Mouse (Mus musculus) heart, embryonic 16.5 days (tissue): ENCODE measurements at regions not wholly inside any gene's neighbourhood (a gene's known extent, or its start where the extent isn't known, plus 50 kb on each side); places are given as distances from the start of the nearest gene placed in this dataset.
"Not testable (repeated sequence)": the region's sequence is repeated elsewhere in the genome, so short reads cannot be mapped to it uniquely, and the experiment has no call there.

Source experiments
- ATAC-seq: fragments of 200-750 bp; cut with Nextera tagmentation; replicated peaks from 2 replicates; pipeline ENCODE4 v1.8.0; 2017; ENCODE audit warnings: moderate number of reproducible peaks; ENCODE audit not compliant: insufficient read depth, low FRiP score; ENCODE audit errors: extremely low read depth
- H3K27ac ChIP-seq: fragments of 300-500 bp; sonication (generic); 2 replicates; pipeline ENCODE4 v1.5.1; 2014; ENCODE audit warnings: mild to moderate bottlenecking, low read length, control low read depth, moderate library complexity
- H3K27me3 ChIP-seq: fragments of 300-500 bp; sonication (generic); 2 replicates; pipeline ENCODE4 v1.6.1; 2014; ENCODE audit warnings: low read length, mixed read lengths; ENCODE audit not compliant: control insufficient read depth, insufficient read depth
- H3K36me3 ChIP-seq: fragments of 300-500 bp; sonication (generic); 2 replicates; pipeline ENCODE4 v1.6.1; 2014; ENCODE audit not compliant: control insufficient read depth, insufficient read depth
- H3K4me1 ChIP-seq: fragments of 300-500 bp; sonication (generic); 2 replicates; pipeline ENCODE4 v1.6.1; 2014; ENCODE audit warnings: low read length, mixed read lengths; ENCODE audit not compliant: control insufficient read depth, insufficient read depth
- H3K4me2 ChIP-seq: fragments of 300-500 bp; sonication (generic); 2 replicates; pipeline ENCODE4 v1.6.1; 2014; ENCODE audit warnings: low read depth, mild to moderate bottlenecking, control low read depth, low read length
- H3K4me3 ChIP-seq: fragments of 300-500 bp; sonication (generic); 2 replicates; pipeline ENCODE4 v1.5.1; 2014; ENCODE audit warnings: mild to moderate bottlenecking, control low read depth, low read length
- H3K9ac ChIP-seq: fragments of 300-500 bp; sonication (generic); 2 replicates; pipeline ENCODE4 v1.6.1; 2014; ENCODE audit warnings: low read length, control low read depth
- H3K9me3 ChIP-seq: fragments of 300-500 bp; sonication (generic); replicated peaks from 2 replicates; pipeline ENCODE4 v1.6.1; 2016; ENCODE audit warnings: low read length; ENCODE audit not compliant: control insufficient read depth
- WGBS: fragments of 180-500 bp; shearing (Covaris S2); extraction: QIAGEN DNeasy Blood & Tissue Kit; methylation state at CpG from one replicate; pipeline ENCODE4 v1.1.7; 2014; 5-methylcytosine and 5-hydroxymethylcytosine counted together

DNA sequence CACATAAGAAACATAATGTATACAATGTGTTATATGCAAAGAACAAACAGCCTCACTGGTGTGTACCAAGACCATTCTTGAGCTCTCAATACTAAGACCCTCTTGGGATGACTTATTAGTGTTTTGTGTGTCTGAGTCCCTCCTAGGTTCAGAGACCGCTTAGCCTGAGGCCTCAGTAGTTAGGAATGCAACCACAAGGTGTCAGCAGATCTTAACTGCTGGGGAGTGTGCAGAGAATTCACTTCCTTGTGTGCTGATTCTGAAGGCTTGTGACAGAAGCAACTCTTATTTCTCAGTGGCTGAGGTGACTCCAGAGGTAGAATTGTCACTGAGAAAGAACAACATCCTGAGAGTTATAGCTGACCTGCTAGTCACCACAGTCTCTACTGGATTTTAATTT lies 550.3 kb downstream of the Dad1 start:
- H3K9me3 ChIP-seq, H3K4me2 ChIP-seq, H3K27ac ChIP-seq, H3K36me3 ChIP-seq, H3K4me1 ChIP-seq, H3K9ac ChIP-seq, H3K4me3 ChIP-seq, ATAC-seq, H3K27me3 ChIP-seq: not testable (repeated sequence)
- 18% methylated on average over 1 of the region's 1 CpGs for WGBS

GRCm38 (mm10) chr14:53684100-53684499 lies 569.8 kb downstream of the Dad1 start:
- H3K27ac ChIP-seq, ATAC-seq, H3K4me3 ChIP-seq, H3K27me3 ChIP-seq, H3K9me3 ChIP-seq, H3K36me3 ChIP-seq, H3K9ac ChIP-seq, H3K4me2 ChIP-seq, H3K4me1 ChIP-seq: not testable (repeated sequence)
- WGBS = 66% methylated on average over 4 of the region's 4 CpGs

DNA sequence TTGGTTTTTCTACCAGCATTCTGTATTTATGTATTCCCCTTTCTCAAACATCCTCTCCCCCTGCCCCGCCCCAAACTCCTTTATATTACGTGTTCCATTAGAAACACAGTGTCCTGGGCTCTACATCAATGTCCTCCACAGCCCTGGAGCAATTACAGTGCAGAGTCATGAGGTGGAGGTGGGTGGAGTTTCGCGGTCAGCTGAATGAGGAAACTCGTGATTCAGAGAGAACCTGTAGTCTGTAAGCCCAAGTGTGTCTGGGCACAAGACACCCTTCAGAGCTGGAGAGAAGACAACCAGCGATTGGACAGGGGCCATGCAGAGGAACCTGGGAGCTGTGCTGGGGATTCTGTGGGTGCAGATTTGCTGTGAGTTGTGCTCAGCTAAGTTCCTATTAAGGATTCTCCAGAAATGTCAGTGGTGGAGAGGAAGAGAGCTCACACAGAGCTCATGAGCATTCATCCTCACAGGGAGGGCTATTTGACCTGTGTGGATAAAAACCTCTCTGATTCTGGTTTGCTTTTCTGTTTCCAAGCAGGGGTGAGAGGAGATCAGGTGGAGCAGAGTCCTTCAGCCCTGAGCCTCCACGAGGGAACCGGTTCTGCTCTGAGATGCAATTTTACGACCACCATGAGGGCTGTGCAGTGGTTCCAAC lies 570.4 kb downstream of the Dad1 start:
- H3K27ac ChIP-seq, H3K4me1 ChIP-seq, ATAC-seq, H3K4me3 ChIP-seq, H3K36me3 ChIP-seq, H3K9me3 ChIP-seq, H3K9ac ChIP-seq, H3K27me3 ChIP-seq, H3K4me2 ChIP-seq: not testable (repeated sequence)
- WGBS = 74% methylated on average over 9 of the region's 9 CpGs

DNA sequence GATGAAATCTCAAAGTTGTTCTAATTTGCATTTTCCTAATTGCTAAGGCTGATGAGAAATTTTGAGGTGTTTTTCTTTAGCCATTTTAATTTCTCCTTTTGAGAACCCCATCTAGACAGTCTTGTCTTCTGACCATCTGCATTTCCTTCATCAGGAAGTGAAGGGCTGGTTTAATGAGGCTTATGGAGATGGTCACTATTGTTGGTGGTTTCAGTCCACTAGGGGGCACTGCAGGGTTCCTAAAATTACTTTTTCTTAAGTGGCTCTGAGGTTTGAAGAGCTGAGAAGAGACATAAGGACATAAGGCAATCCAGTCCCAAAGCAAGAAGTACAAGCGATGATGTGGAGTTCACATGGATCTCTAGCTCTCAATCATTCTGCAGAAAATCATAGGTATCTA lies 571.2 kb downstream of the Dad1 start:
- WGBS = 94% methylated on average over 1 of the region's 1 CpGs
- not testable (repeated sequence) for H3K4me1 ChIP-seq, H3K4me3 ChIP-seq, H3K9me3 ChIP-seq, H3K4me2 ChIP-seq, H3K9ac ChIP-seq, H3K27ac ChIP-seq, H3K36me3 ChIP-seq, ATAC-seq, H3K27me3 ChIP-seq

DNA sequence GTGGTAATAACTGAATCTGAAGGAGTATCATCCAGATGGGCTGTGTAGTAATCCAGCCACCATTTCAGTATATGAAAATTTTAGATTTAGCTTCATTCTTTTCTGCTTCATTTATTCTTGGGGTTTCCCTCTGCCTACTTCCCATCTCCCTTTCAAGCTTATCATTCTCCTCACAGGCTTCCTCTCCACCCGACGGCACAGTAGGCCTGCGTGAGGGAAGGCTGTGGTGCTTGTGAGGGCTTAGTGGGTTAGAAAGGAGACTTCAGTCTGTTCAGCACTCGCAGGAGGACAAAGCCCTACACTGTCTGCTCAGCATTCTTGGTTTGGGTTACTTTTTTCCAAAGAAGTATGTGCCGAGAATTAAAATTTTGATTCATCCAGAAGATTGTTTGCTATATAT lies 572.6 kb downstream of the Dad1 start:
- not testable (repeated sequence) for H3K9ac ChIP-seq, H3K27me3 ChIP-seq, ATAC-seq, H3K4me3 ChIP-seq, H3K4me1 ChIP-seq, H3K4me2 ChIP-seq, H3K36me3 ChIP-seq, H3K27ac ChIP-seq, H3K9me3 ChIP-seq
- 52% methylated on average over 3 of the region's 5 CpGs for WGBS

GRCm38 (mm10) chr14:53665681-53666080 lies 588.2 kb downstream of the Dad1 start:
- H3K4me1 ChIP-seq, H3K9ac ChIP-seq, H3K9me3 ChIP-seq, H3K4me2 ChIP-seq, H3K36me3 ChIP-seq, H3K27ac ChIP-seq, H3K4me3 ChIP-seq, ATAC-seq, H3K27me3 ChIP-seq: not testable (repeated sequence)
- WGBS = 14% methylated on average over 2 of the region's 2 CpGs

- not testable (repeated sequence) for H3K4me2 ChIP-seq, H3K9ac ChIP-seq, H3K36me3 ChIP-seq, H3K9me3 ChIP-seq, H3K4me1 ChIP-seq, ATAC-seq, H3K4me3 ChIP-seq, H3K27me3 ChIP-seq, H3K27ac ChIP-seq
- WGBS = 49% methylated on average over 8 of the region's 9 CpGs
Measured at GRCm38 (mm10) chr14:53662700-53663355, 591.1 kb downstream of the Dad1 start.

DNA sequence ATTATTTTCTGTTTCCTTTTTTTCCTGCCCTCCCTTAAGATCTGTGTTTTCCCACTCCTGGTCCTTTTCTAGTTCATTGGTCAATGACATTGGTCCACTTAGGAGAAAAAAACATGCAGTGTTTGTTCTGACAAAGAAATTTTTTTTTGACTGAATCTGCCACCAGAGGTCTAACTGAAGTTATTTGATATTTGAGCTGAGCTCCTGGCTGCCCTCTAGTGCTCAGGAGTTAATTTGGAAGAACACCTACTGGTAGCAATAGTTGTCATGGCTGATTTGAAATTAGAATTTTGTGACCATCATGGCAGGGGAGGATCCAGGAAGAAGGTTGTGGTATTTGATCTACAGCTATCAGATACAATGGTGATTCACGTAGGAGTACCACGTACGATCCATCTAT lies 599.2 kb downstream of the Dad1 start:
- H3K4me1 ChIP-seq, H3K27ac ChIP-seq, H3K4me3 ChIP-seq, H3K9me3 ChIP-seq, H3K4me2 ChIP-seq, H3K27me3 ChIP-seq, ATAC-seq, H3K36me3 ChIP-seq, H3K9ac ChIP-seq: not testable (repeated sequence)
- WGBS = 86% methylated on average over 3 of the region's 3 CpGs

- H3K4me2 ChIP-seq, ATAC-seq, H3K9me3 ChIP-seq, H3K4me1 ChIP-seq, H3K9ac ChIP-seq, H3K4me3 ChIP-seq, H3K27ac ChIP-seq, H3K36me3 ChIP-seq, H3K27me3 ChIP-seq: not testable (repeated sequence)
- 62% methylated on average over 4 of the region's 5 CpGs for WGBS
Measured at GRCm38 (mm10) chr14:53651061-53651460, 602.8 kb downstream of the Dad1 start.
